Mouse (Mus musculus) cerebellum, postnatal 36 days (tissue): ENCODE results near the gene Cyb5r2.
A peak's percentile ranks its signal among the peaks of the same experiment; 100 is the strongest.

ENCODE experiments used
- DNase-seq, 2 experiments: peaks; one replicate each; pipeline ENCODE4 v3.0.0; 2021 to 2022; ENCODE audit warnings: mixed read lengths in 2 of 2

Gene Cyb5r2

GRCm38 (mm10) chr7:107720771-107721170 lies 37.1 kb downstream of the Cyb5r2 start:
- no peak for DNase-seq

GRCm38 (mm10) chr7:107714067-107714466 lies 43.8 kb downstream of the Cyb5r2 start:
- DNase-seq, result no peak

- DNase-seq, result no peak
Measured at GRCm38 (mm10) chr7:107712743-107713142, 45.1 kb downstream of the Cyb5r2 start.

- DNase-seq, result peak in 1 of 2 experiments; percentile 9
Measured at GRCm38 (mm10) chr7:107708491-107709112, 49.2 kb downstream of the Cyb5r2 start.

GRCm38 (mm10) chr7:107707650-107708049 lies 50.2 kb downstream of the Cyb5r2 start:
- DNase-seq, result no peak

- peak in 1 of 2 experiments; percentile 7 for DNase-seq
Measured at GRCm38 (mm10) chr7:107705941-107706340, 51.9 kb downstream of the Cyb5r2 start.

GRCm38 (mm10) chr7:107702461-107703380 lies 55.1 kb downstream of the Cyb5r2 start:
- no peak for DNase-seq

- DNase-seq, result no peak
Measured at GRCm38 (mm10) chr7:107700646-107701045, 57.2 kb downstream of the Cyb5r2 start.

GRCm38 (mm10) chr7:107699926-107700325 lies 57.9 kb downstream of the Cyb5r2 start:
- DNase-seq, result no peak
